Mouse (Mus musculus): Measurements from ENCODE around the gene Adamtsl1.
A peak's percentile ranks its signal among the peaks of the same experiment; 100 is the strongest.

Adamtsl1 gene

GRCm38 (mm10) chr4:86241854-86242424 is 728.0 kb downstream of the Adamtsl1 start:
- no peak for DNase-seq

GRCm38 (mm10) chr4:86270085-86270484 is 756.1 kb downstream of the Adamtsl1 start:
- no peak for DNase-seq

- no peak for DNase-seq
These were observed 759.9 kb downstream of the Adamtsl1 start for GRCm38 (mm10) chr4:86273703-86274355.

GRCm38 (mm10) chr4:86274663-86275062 is 760.7 kb downstream of the Adamtsl1 start:
- DNase-seq: no peak

- DNase-seq: no peak
These were observed 762.2 kb downstream of the Adamtsl1 start for GRCm38 (mm10) chr4:86276021-86276813.

- DNase-seq: no peak
These were observed 764.6 kb downstream of the Adamtsl1 start for GRCm38 (mm10) chr4:86278546-86278945.

GRCm38 (mm10) chr4:86286572-86286971 is 772.6 kb downstream of the Adamtsl1 start:
- DNase-seq: no peak

GRCm38 (mm10) chr4:86288264-86288663 is 774.3 kb downstream of the Adamtsl1 start:
- DNase-seq: no peak

- DNase-seq: no peak
These were observed 775.7 kb downstream of the Adamtsl1 start for GRCm38 (mm10) chr4:86289511-86290273.

GRCm38 (mm10) chr4:86294828-86295251 is 780.9 kb downstream of the Adamtsl1 start:
- DNase-seq: no peak

GRCm38 (mm10) chr4:86301469-86301868 is 787.5 kb downstream of the Adamtsl1 start:
- DNase-seq: no peak

- no peak for DNase-seq
These were observed 788.1 kb downstream of the Adamtsl1 start for GRCm38 (mm10) chr4:86302095-86302494.

- no peak for DNase-seq
These were observed 792.8 kb downstream of the Adamtsl1 start for GRCm38 (mm10) chr4:86306753-86307152.

GRCm38 (mm10) chr4:86309178-86309577 is 795.2 kb downstream of the Adamtsl1 start:
- no peak for DNase-seq

- peak; percentile 38 for DNase-seq
These were observed 797.1 kb downstream of the Adamtsl1 start for GRCm38 (mm10) chr4:86310806-86311730.

- no peak for DNase-seq
These were observed 798.4 kb downstream of the Adamtsl1 start for GRCm38 (mm10) chr4:86312366-86312765.

- no peak for DNase-seq
These were observed 800.5 kb downstream of the Adamtsl1 start for GRCm38 (mm10) chr4:86314442-86314841.

GRCm38 (mm10) chr4:86315122-86315521 is 801.1 kb downstream of the Adamtsl1 start:
- DNase-seq: no peak

- DNase-seq: peak; percentile 16
These were observed 804.1 kb downstream of the Adamtsl1 start for GRCm38 (mm10) chr4:86317916-86318542.

- no peak for DNase-seq
These were observed 811.4 kb downstream of the Adamtsl1 start for GRCm38 (mm10) chr4:86325411-86325810.

- DNase-seq: no peak
These were observed 812.0 kb downstream of the Adamtsl1 start for GRCm38 (mm10) chr4:86326003-86326402.
